Mouse (Mus musculus): ENCODE results near the gene Gpr3. TPM values are rescaled to one million over a fixed set of nuclear protein-coding genes. Genes with fewer than 3 reads are reported as not detected.

Gene Gpr3
- polyA plus RNA-seq, 1 experiment from 2014 or later: not detected

DNA sequence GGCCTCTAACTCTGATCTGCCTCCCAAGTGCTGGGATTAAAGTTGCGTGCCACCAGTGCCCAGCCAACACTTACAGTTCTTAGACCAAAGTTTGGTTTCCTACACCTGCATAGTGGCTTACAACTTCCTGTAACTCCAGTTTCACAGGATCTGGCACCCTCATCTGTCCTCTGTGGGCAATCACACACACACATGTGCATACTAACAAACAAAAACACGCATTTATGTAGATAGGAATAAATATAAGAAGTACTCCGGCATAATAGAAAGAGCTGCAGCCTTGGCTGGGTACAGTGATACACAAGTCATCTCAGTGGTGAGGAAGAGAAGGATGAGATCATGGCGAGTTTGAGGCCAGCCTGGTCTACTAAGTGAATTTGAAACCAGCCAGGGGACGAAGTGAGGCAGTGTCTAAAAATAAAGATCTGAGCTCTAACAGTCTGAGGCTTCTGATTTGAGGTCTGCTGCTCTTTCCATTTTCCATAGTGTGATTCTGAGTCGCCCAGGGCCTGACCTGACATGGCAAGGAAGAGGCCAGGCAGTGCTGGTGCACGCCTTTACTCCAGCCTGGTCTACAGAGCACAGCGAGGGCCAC, 29.8 kb downstream of the Gpr3 start:
- no peak overlapping the region for H3K27ac ChIP-seq (ENCODE audit: low read depth, low read length)
- ATAC-seq: no peak
- WGBS: 91% methylated on average over 8 of the region's 8 CpGs

DNA sequence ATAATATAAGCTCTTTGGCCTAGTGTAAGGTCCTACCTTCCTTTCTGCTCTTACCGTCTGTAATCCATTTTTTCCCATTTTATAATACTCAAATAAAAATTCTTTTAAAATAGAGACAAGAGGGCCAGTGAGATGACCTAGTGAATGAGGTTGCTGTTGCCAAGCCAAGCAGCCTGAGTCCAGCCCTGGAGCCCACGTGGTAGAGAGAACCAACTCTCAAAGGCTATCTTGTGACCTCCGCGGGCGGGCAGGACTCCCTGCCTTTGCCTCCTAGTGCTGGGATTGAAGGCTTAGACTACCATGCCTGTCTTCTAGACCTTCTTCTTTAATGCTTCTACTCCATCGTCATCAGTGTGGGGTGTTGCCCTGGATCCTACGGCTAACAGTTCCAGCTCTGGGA, 33.1 kb downstream of the Gpr3 start:
- no peak for TF ChIP-seq CTCF (IDR thresholded peaks at IDR 0.05; ENCODE audit: low read depth)
- H3K9ac ChIP-seq (ENCODE audit: low read depth, low read length): no peak overlapping the region
- H3K36me3 ChIP-seq (ENCODE audit: control insufficient read depth, insufficient read depth): peaks cover 29% of the 10 kb centered on the region
- H3K4me1 ChIP-seq (replicated peaks; ENCODE audit: control insufficient read depth, insufficient read depth, low read length): peaks cover 10% of the 10 kb centered on the region; the same call in 1 of the 2 replicates
- no peak for ATAC-seq
- 91% methylated on average over 7 of the region's 7 CpGs for WGBS
- H3K4me2 ChIP-seq (replicated peaks; ENCODE audit: low read depth): no peak overlapping the region
- H3K9me3 ChIP-seq (ENCODE audit: control insufficient read depth): no peaks in the 10 kb centered on the region
- H3K27me3 ChIP-seq (replicated peaks; ENCODE audit: control insufficient read depth, insufficient read depth, low read length): no peaks in the 10 kb centered on the region
- H3K27ac ChIP-seq (ENCODE audit: low read depth, low read length): no peak overlapping the region
- H3K4me3 ChIP-seq (ENCODE audit: low read depth, low read length): no peak overlapping the region

More for the DNA sequence above, 29.8 kb downstream of the Gpr3 start:
- H3K36me3 ChIP-seq (ENCODE audit: control insufficient read depth, insufficient read depth): peaks cover 41% of the 10 kb centered on the region
- no peaks in the 10 kb centered on the region for H3K27me3 ChIP-seq (replicated peaks; ENCODE audit: control insufficient read depth, insufficient read depth, low read length)
- peaks cover 12% of the 10 kb centered on the region; the same call in 1 of the 2 replicates for H3K4me1 ChIP-seq (replicated peaks; ENCODE audit: control insufficient read depth, insufficient read depth, low read length)
- H3K4me3 ChIP-seq (ENCODE audit: low read depth, low read length): no peak overlapping the region
- no peak; the same call in 1 of the 2 replicates for TF ChIP-seq CTCF (IDR thresholded peaks at IDR 0.05; ENCODE audit: low read depth)
- no peak overlapping the region for H3K9ac ChIP-seq (ENCODE audit: low read depth, low read length)
- H3K9me3 ChIP-seq (ENCODE audit: control insufficient read depth): no peaks in the 10 kb centered on the region
- no peak overlapping the region for H3K4me2 ChIP-seq (replicated peaks; ENCODE audit: low read depth)

DNA sequence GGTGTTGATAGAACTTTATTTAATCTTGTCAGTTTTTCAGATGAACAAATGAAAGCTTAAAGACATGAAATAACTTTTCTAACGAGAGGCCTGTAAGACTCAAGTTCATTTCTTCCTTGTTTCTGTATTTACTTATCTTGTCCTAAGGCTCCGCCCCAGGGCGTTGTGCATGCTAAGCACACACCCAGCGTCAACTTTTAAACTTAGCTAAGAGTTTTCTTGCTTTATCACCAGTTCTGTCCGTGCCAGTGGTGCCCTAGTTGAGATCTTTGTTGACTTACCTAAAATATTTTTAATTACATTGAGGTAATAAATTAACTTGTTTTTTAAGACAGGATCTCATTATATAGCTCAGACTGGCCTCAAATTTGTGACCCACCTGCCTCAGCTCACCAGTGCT, 34.0 kb downstream of the Gpr3 start:
- TF ChIP-seq CTCF (IDR thresholded peaks at IDR 0.05; ENCODE audit: low read depth): no peak
- WGBS: 41% methylated on average over 5 of the region's 5 CpGs
- peak overlapping the region; percentile 55 for H3K27ac ChIP-seq (ENCODE audit: low read depth, low read length)
- no peaks in the 10 kb centered on the region for H3K9me3 ChIP-seq (ENCODE audit: control insufficient read depth)
- H3K4me3 ChIP-seq (ENCODE audit: low read depth, low read length): no peak overlapping the region
- H3K27me3 ChIP-seq (replicated peaks; ENCODE audit: control insufficient read depth, insufficient read depth, low read length): no peaks in the 10 kb centered on the region
- H3K36me3 ChIP-seq (ENCODE audit: control insufficient read depth, insufficient read depth): peaks cover 29% of the 10 kb centered on the region
- H3K4me1 ChIP-seq (replicated peaks; ENCODE audit: control insufficient read depth, insufficient read depth, low read length): peaks cover 8% of the 10 kb centered on the region; the same call in 1 of the 2 replicates
- no peak overlapping the region for H3K9ac ChIP-seq (ENCODE audit: low read depth, low read length)
- ATAC-seq: no peak
- no peak overlapping the region for H3K4me2 ChIP-seq (replicated peaks; ENCODE audit: low read depth)

- no peak overlapping the region for H3K4me2 ChIP-seq (replicated peaks; ENCODE audit: low read depth)
- no peaks in the 10 kb centered on the region for H3K9me3 ChIP-seq (ENCODE audit: control insufficient read depth)
- TF ChIP-seq CTCF (IDR thresholded peaks at IDR 0.05; ENCODE audit: low read depth): no peak
- H3K4me1 ChIP-seq (replicated peaks; ENCODE audit: control insufficient read depth, insufficient read depth, low read length): peaks cover 8% of the 10 kb centered on the region; the same call in 1 of the 2 replicates
- 81% methylated on average over 18 of the region's 18 CpGs for WGBS
- H3K9ac ChIP-seq (ENCODE audit: low read depth, low read length): no peak overlapping the region
- ATAC-seq: no peak
- H3K27ac ChIP-seq (ENCODE audit: low read depth, low read length): 0 out of 2 replicates have a peak overlapping the region, but pooled peaks have one; percentile 36
- peaks cover 29% of the 10 kb centered on the region for H3K36me3 ChIP-seq (ENCODE audit: control insufficient read depth, insufficient read depth)
- H3K27me3 ChIP-seq (replicated peaks; ENCODE audit: control insufficient read depth, insufficient read depth, low read length): no peaks in the 10 kb centered on the region
- no peak overlapping the region for H3K4me3 ChIP-seq (ENCODE audit: low read depth, low read length)
These were observed 35.5 kb downstream of the Gpr3 start for GRCm38 (mm10) chr4:133176761-133177403.

- no peak for TF ChIP-seq CTCF (IDR thresholded peaks at IDR 0.05; ENCODE audit: low read depth)
- 47% methylated on average over 14 of the region's 14 CpGs for WGBS
- peaks cover 29% of the 10 kb centered on the region for H3K36me3 ChIP-seq (ENCODE audit: control insufficient read depth, insufficient read depth)
- no peak overlapping the region for H3K4me3 ChIP-seq (ENCODE audit: low read depth, low read length)
- ATAC-seq: no peak
- no peak overlapping the region for H3K4me2 ChIP-seq (replicated peaks; ENCODE audit: low read depth)
- H3K27ac ChIP-seq (ENCODE audit: low read depth, low read length): no peak overlapping the region
- no peak overlapping the region for H3K9ac ChIP-seq (ENCODE audit: low read depth, low read length)
- peaks cover 8% of the 10 kb centered on the region; the same call in 1 of the 2 replicates for H3K4me1 ChIP-seq (replicated peaks; ENCODE audit: control insufficient read depth, insufficient read depth, low read length)
- no peaks in the 10 kb centered on the region for H3K27me3 ChIP-seq (replicated peaks; ENCODE audit: control insufficient read depth, insufficient read depth, low read length)
- no peaks in the 10 kb centered on the region for H3K9me3 ChIP-seq (ENCODE audit: control insufficient read depth)
These were observed 36.2 kb downstream of the Gpr3 start for GRCm38 (mm10) chr4:133175998-133176760.

DNA sequence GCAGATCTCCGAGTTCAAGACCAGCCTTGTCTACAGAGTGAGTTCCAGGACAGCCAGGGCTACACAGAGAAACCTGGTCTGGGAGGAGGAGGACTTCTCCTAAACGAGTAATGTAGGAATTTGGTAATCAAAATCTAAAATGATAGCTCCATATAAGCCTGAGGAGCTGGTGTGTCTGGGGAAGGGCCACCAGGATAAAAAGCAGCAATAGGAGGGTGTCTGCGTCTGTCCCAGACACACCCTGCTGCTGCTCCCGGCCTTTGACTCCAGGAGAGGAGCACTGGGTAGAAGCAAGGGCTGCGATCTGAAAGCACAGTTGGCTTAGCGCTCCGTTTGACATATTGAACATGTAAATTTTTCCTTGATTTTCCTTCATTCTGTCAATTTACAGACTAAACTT, 37.1 kb downstream of the Gpr3 start:
- H3K27me3 ChIP-seq (replicated peaks; ENCODE audit: control insufficient read depth, insufficient read depth, low read length): no peaks in the 10 kb centered on the region
- peak; percentile 55 for ATAC-seq
- peak overlapping the region; percentile 14 for H3K4me2 ChIP-seq (replicated peaks; ENCODE audit: low read depth)
- H3K27ac ChIP-seq (ENCODE audit: low read depth, low read length): no peak overlapping the region
- no peak for TF ChIP-seq CTCF (IDR thresholded peaks at IDR 0.05; ENCODE audit: low read depth)
- H3K36me3 ChIP-seq (ENCODE audit: control insufficient read depth, insufficient read depth): peaks cover 29% of the 10 kb centered on the region
- WGBS: 27% methylated on average over 7 of the region's 7 CpGs
- no peak overlapping the region for H3K4me3 ChIP-seq (ENCODE audit: low read depth, low read length)
- H3K4me1 ChIP-seq (replicated peaks; ENCODE audit: control insufficient read depth, insufficient read depth, low read length): peaks cover 12% of the 10 kb centered on the region
- no peaks in the 10 kb centered on the region for H3K9me3 ChIP-seq (ENCODE audit: control insufficient read depth)
- H3K9ac ChIP-seq (ENCODE audit: low read depth, low read length): no peak overlapping the region
